Mouse (Mus musculus) lung, adult 2 months (tissue): Measurements from ENCODE around the gene Tln2. TPM values are rescaled to one million over a fixed set of nuclear protein-coding genes. Genes with fewer than 3 reads are reported as not detected.

Experiments used
- DNase-seq: peaks from one replicate; pipeline ENCODE4 v3.0.0; 2022
- H3K4me1 ChIP-seq: fragments of 200-500 bp; 2 replicates; pipeline ENCODE4 v1.6.1; 2011; ENCODE audit warnings: low read length; ENCODE audit not compliant: control insufficient read depth, insufficient read depth
- H3K4me3 ChIP-seq: fragments of 200-500 bp; replicated peaks from 2 replicates; pipeline ENCODE3; 2011; ENCODE audit warnings: low read depth, mild to moderate bottlenecking, control low read depth, low read length; ENCODE audit errors: extremely low read depth
- CTCF ChIP-seq: fragments of 200-500 bp; IDR thresholded peaks from 2 replicates; pipeline ENCODE4 v1.5.1; 2011; ENCODE audit warnings: mild to moderate bottlenecking, low read length, control low read depth; ENCODE audit not compliant: insufficient read depth
- POLR2A ChIP-seq: fragments of 200-500 bp; IDR thresholded peaks from 2 replicates; pipeline ENCODE4 v1.6.1; 2011; ENCODE audit warnings: low read depth, mild to moderate bottlenecking, control low read depth, low read length, borderline replicate concordance; ENCODE audit errors: extremely low read depth
- WGBS: fragments of 180-500 bp; shearing (Covaris S2); methylation state at CpG from one replicate; pipeline ENCODE4 v1.1.7; 2018; 5-methylcytosine and 5-hydroxymethylcytosine counted together
- polyA plus RNA-seq: library from polyadenylated mRNA; depleted of rRNA; stranded (reverse); fragments of >200 nt; gene quantifications from 2 replicates; pipeline ENCODE4 v1.2.3, GENCODE M21; 2012

Gene Tln2
- polyA plus RNA-seq, 1 experiment: 14.1 TPM

DNA sequence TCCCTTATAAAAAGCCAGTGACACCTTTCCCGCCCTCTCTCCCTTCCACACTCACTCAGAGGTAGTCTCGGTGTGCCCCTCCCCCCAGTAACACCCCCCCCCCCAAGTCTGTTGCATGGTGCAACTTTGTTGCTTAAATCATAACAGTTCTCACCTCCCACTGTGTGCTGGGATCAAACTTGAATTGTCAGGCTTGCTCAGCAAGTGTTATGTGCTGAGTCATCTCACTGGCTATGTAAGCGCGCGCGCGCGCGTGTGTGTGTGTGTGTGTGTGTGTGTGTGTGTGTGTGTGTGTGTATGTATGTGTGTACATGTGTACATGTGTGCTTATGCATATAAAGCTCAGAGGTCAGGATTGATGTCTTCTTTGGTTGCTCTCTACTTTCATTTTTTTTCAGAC is 350.1 kb downstream of the Tln2 start:
- DNase-seq: no peak
- H3K4me3 ChIP-seq: no peak overlapping the region
- TF ChIP-seq CTCF (no peak), POLR2A (no peak)
- whole genome bisulfite sequencing: 95% methylated on average over 9 of the region's 9 CpGs
- no peaks in the 10 kb centered on the region for H3K4me1 ChIP-seq

DNA sequence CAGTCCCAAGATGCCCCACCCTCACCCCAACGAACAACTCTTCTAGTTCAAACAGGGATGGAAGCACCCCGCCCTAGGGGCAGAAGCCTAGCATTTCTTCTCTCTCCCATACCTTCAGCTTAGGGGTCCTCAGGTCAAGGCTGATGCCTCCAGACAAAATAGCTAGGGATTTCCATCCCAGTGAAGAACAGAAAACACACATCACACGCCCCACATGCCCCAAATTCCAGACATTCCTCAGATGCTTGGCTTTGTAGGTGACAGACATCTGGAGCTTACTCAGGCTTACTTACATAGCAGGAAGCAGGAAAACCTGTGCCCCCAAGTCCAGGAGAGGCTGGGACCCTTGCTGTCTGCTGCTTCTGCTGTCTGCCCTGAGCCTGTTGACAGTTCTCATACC is 351.1 kb downstream of the Tln2 start:
- TF ChIP-seq POLR2A: no peak
- no peak for TF ChIP-seq CTCF
- no peaks in the 10 kb centered on the region for H3K4me1 ChIP-seq
- H3K4me3 ChIP-seq: no peak overlapping the region
- 24% methylated on average over 3 of the region's 3 CpGs for WGBS
- no peak for DNase-seq

- WGBS: 61% methylated on average over 4 of the region's 4 CpGs
- Histone ChIP-seq H3K4me3 (no peak overlapping the region), H3K4me1 (no peaks in the 10 kb centered on the region)
- DNase-seq: no peak
- TF ChIP-seq POLR2A (no peak), CTCF (no peak)
These were observed 354.3 kb downstream of the Tln2 start for GRCm38 (mm10) chr9:67205175-67205574.

GRCm38 (mm10) chr9:67196609-67197008 is 362.9 kb downstream of the Tln2 start:
- no peak overlapping the region for H3K4me3 ChIP-seq
- no peak for DNase-seq
- no peak for TF ChIP-seq CTCF
- TF ChIP-seq POLR2A: no peak
- no peaks in the 10 kb centered on the region for H3K4me1 ChIP-seq
- WGBS: 96% methylated on average over 8 of the region's 8 CpGs

- TF ChIP-seq CTCF (no peak), POLR2A (no peak)
These were observed 364.2 kb downstream of the Tln2 start for GRCm38 (mm10) chr9:67195306-67195705.

GRCm38 (mm10) chr9:67191488-67192331 is 367.8 kb downstream of the Tln2 start:
- 66% methylated on average over 10 of the region's 10 CpGs for WGBS
- Histone ChIP-seq H3K4me3 (no peak overlapping the region), H3K4me1 (no peaks in the 10 kb centered on the region)
- no peak for TF ChIP-seq CTCF
- no peak for TF ChIP-seq POLR2A
- no peak for DNase-seq

More at GRCm38 (mm10) chr9:67195306-67195705, 364.2 kb downstream of the Tln2 start:
- Histone ChIP-seq H3K4me1 (no peaks in the 10 kb centered on the region), H3K4me3 (no peak overlapping the region)
- DNase-seq: no peak
- 78% methylated on average over 7 of the region's 7 CpGs for WGBS

DNA sequence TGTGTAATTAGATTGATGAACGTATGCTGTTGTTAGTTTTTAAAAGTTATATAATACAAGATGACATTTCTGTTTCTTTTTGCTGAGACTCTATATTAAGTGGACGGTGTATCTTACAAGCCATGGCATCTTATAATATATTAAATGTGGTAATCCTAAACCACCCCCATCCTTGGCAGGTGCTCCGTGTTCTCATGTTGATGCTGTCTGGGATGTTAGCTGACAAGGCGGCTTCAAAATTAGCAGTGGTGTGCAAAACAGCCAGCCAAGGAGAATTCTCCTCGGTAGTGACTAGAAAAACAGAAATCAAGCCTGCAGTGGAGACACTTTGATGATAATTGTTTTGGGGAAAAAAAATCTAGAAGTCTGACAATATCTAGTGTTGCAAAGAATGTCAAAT is 371.8 kb downstream of the Tln2 start:
- TF ChIP-seq POLR2A (no peak), CTCF (no peak)
- Histone ChIP-seq H3K4me1 (no peaks in the 10 kb centered on the region), H3K4me3 (no peak overlapping the region)
- DNase-seq: no peak
- 74% methylated on average over 5 of the region's 5 CpGs for WGBS

DNA sequence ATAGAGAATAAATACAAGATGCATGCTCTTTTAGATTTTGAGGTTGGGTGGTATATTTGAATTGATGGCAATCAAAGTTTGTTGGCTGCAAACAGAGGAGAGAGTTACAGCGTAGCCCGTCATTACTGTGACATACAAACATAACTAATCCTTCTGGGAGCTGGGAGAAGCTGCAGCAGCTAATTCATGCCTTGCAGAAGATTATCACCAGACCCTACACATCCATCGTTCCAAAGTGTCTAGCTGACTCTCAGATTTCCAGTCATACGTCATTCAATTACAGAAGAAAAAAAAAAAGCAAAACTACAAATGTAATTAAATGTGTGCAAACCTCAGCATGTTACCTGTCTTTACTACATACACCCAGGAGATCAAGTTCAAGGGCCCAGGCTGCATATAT is 372.3 kb downstream of the Tln2 start:
- TF ChIP-seq POLR2A: no peak
- TF ChIP-seq CTCF: no peak
- no peaks in the 10 kb centered on the region for H3K4me1 ChIP-seq

GRCm38 (mm10) chr9:67184556-67184955 is 374.9 kb downstream of the Tln2 start:
- TF ChIP-seq POLR2A (no peak), CTCF (no peak)
- 70% methylated on average over 2 of the region's 2 CpGs for WGBS
- Histone ChIP-seq H3K4me3 (no peak overlapping the region), H3K4me1 (no peaks in the 10 kb centered on the region)
- no peak for DNase-seq

More for the DNA sequence above, 372.3 kb downstream of the Tln2 start:
- no peak overlapping the region for H3K4me3 ChIP-seq
- 75% methylated on average over 4 of the region's 4 CpGs for WGBS
- DNase-seq: no peak

GRCm38 (mm10) chr9:67183520-67183919 is 376.0 kb downstream of the Tln2 start:
- no peak overlapping the region for H3K4me3 ChIP-seq
- WGBS: 85% methylated on average over 2 of the region's 2 CpGs
- DNase-seq: no peak
- TF ChIP-seq CTCF (no peak), POLR2A (no peak)
- no peaks in the 10 kb centered on the region for H3K4me1 ChIP-seq
